Mouse (Mus musculus): ENCODE results near the gene Dennd4a.
"Not testable (repeated sequence)": the region's sequence is repeated elsewhere in the genome, so short reads cannot be mapped to it uniquely, and the experiment has no call there.

The Dennd4a gene

GRCm38 (mm10) chr9:64811538-64812474 is 666 bp downstream of the Dennd4a start:
- DNase-seq (ENCODE audit: low read depth, low spot score) = no peak

- no peak for DNase-seq (ENCODE audit: low read depth, low spot score)
Observed at GRCm38 (mm10) chr9:64812475-64812860, 1.3 kb downstream of the Dennd4a start.

- no peak for DNase-seq (ENCODE audit: low read depth, low spot score)
Observed at GRCm38 (mm10) chr9:64814273-64814672, 3.1 kb downstream of the Dennd4a start.

GRCm38 (mm10) chr9:64819686-64820085 is 8.5 kb downstream of the Dennd4a start:
- DNase-seq (ENCODE audit: low read depth, low spot score) = not testable (repeated sequence)

- DNase-seq (ENCODE audit: low read depth, low spot score) = no peak
Observed at GRCm38 (mm10) chr9:64820086-64820795, 9.1 kb downstream of the Dennd4a start.

- DNase-seq (ENCODE audit: low read depth, low spot score) = no peak
Observed at GRCm38 (mm10) chr9:64822235-64822634, 11.1 kb downstream of the Dennd4a start.

GRCm38 (mm10) chr9:64824389-64825008 is 13.4 kb downstream of the Dennd4a start:
- DNase-seq (ENCODE audit: low read depth, low spot score) = no peak

- DNase-seq (ENCODE audit: low read depth, low spot score) = no peak
Observed at GRCm38 (mm10) chr9:64830092-64830618, 19.0 kb downstream of the Dennd4a start.

GRCm38 (mm10) chr9:64830641-64831040 is 19.5 kb downstream of the Dennd4a start:
- no peak for DNase-seq (ENCODE audit: low read depth, low spot score)

GRCm38 (mm10) chr9:64831760-64832159 is 20.6 kb downstream of the Dennd4a start:
- no peak for DNase-seq (ENCODE audit: low read depth, low spot score)

GRCm38 (mm10) chr9:64834418-64834817 is 23.3 kb downstream of the Dennd4a start:
- DNase-seq (ENCODE audit: low read depth, low spot score) = no peak

- DNase-seq (ENCODE audit: low read depth, low spot score) = peak; percentile 56
Observed at GRCm38 (mm10) chr9:64845355-64845754, 34.2 kb downstream of the Dennd4a start.

GRCm38 (mm10) chr9:64849548-64849947 is 38.4 kb downstream of the Dennd4a start:
- DNase-seq (ENCODE audit: low read depth, low spot score) = no peak

- no peak for DNase-seq (ENCODE audit: low read depth, low spot score)
Observed at GRCm38 (mm10) chr9:64860083-64860482, 48.9 kb downstream of the Dennd4a start.

- no peak for DNase-seq (ENCODE audit: low read depth, low spot score)
Observed at GRCm38 (mm10) chr9:64862687-64863086, 51.5 kb downstream of the Dennd4a start.

GRCm38 (mm10) chr9:64886008-64886407 is 74.9 kb downstream of the Dennd4a start:
- DNase-seq (ENCODE audit: low read depth, low spot score) = no peak

- DNase-seq (ENCODE audit: low read depth, low spot score) = no peak
Observed at GRCm38 (mm10) chr9:64896605-64897004, 85.5 kb downstream of the Dennd4a start.

- DNase-seq (ENCODE audit: low read depth, low spot score) = no peak
Observed at GRCm38 (mm10) chr9:64902866-64903265, 91.7 kb downstream of the Dennd4a start.

- peak; percentile 39 for DNase-seq (ENCODE audit: low read depth, low spot score)
Observed at GRCm38 (mm10) chr9:64903386-64903785, 92.2 kb downstream of the Dennd4a start.

- DNase-seq (ENCODE audit: low read depth, low spot score) = no peak
Observed at GRCm38 (mm10) chr9:64904917-64905640, 93.9 kb downstream of the Dennd4a start.

- DNase-seq (ENCODE audit: low read depth, low spot score) = no peak
Observed at GRCm38 (mm10) chr9:64907441-64907840, 96.3 kb downstream of the Dennd4a start.
